Mouse (Mus musculus) MEL (cell line): ENCODE measurements at regions not wholly inside any gene's neighbourhood (a gene's known extent, or its start where the extent isn't known, plus 50 kb on each side); places are given as distances from the start of the nearest gene placed in this dataset.

Experiments used
- BHLHE40 ChIP-seq: IDR thresholded peaks from 2 replicates; pipeline ENCODE4 v1.6.1; 2012; ENCODE audit warnings: low read depth, mild to moderate bottlenecking, inconsistent platforms, low read length, improper control_type of control experiment, borderline replicate concordance
- CTCF ChIP-seq, 3 experiments: IDR thresholded peaks in 2 of 3; conservative IDR thresholded peaks in 1 of 3; 2 replicates each; pipeline ENCODE4 v1.5.1; 2011 to 2012; ENCODE audit warnings: low read length in 3 of 3, low read depth in 2 of 3, mild to moderate bottlenecking in 2 of 3, improper control_type of control experiment in 1 of 3, inconsistent platforms in 1 of 3, mixed read lengths in 1 of 3, moderate library complexity in 1 of 3; ENCODE audit not compliant: control insufficient read depth in 1 of 3, insufficient read depth in 1 of 3, poor library complexity in 1 of 3, severe bottlenecking in 1 of 3
- EP300 ChIP-seq, 2 experiments: IDR thresholded peaks; 2 replicates each; pipeline ENCODE4 v1.6.1; 2011; ENCODE audit warnings: improper control_type of control experiment in 2 of 2, low read length in 2 of 2, low read depth in 1 of 2, mild to moderate bottlenecking in 1 of 2
- KAT2A ChIP-seq: conservative IDR thresholded peaks from 2 replicates; pipeline ENCODE4 v1.6.1; 2012; ENCODE audit warnings: low read depth, low read length, improper control_type of control experiment, inconsistent platforms
- POLR2A ChIP-seq, 2 experiments: IDR thresholded peaks; 2 replicates each; pipeline ENCODE4 v1.6.1; 2011 to 2012; ENCODE audit warnings: low read length in 2 of 2, mild to moderate bottlenecking in 2 of 2, control low read depth in 1 of 2, improper control_type of control experiment in 1 of 2, low read depth in 1 of 2, moderate library complexity in 1 of 2; ENCODE audit not compliant: control insufficient read depth in 1 of 2, insufficient read depth in 1 of 2, poor library complexity in 1 of 2
- POLR2AphosphoS5 ChIP-seq: IDR thresholded peaks from 2 replicates; pipeline ENCODE4 v1.6.1; 2012; ENCODE audit warnings: low read depth, borderline replicate concordance, mild to moderate bottlenecking, inconsistent platforms, low read length, moderate library complexity, mixed read lengths
- SMC3 ChIP-seq: IDR thresholded peaks from 2 replicates; pipeline ENCODE4 v1.6.1; 2011; ENCODE audit warnings: low read depth, low read length, improper control_type of control experiment
- TCF12 ChIP-seq: IDR thresholded peaks from 2 replicates; pipeline ENCODE4 v1.6.1; 2014; ENCODE audit warnings: low read depth, mild to moderate bottlenecking, inconsistent platforms, low read length, improper control_type of control experiment, moderate library complexity
- USF1 ChIP-seq: IDR thresholded peaks from 2 replicates; pipeline ENCODE4 v1.6.1; 2014; ENCODE audit warnings: low read depth, mild to moderate bottlenecking, inconsistent platforms, low read length, improper control_type of control experiment, moderate library complexity
- USF2 ChIP-seq, 2 experiments: IDR thresholded peaks; 2 replicates each; pipeline ENCODE4 v1.6.1; 2011 to 2012; ENCODE audit warnings: improper control_type of control experiment in 2 of 2, low read length in 2 of 2, borderline replicate concordance in 1 of 2, inconsistent platforms in 1 of 2, low read depth in 1 of 2, mild to moderate bottlenecking in 1 of 2; ENCODE audit not compliant: insufficient read depth in 1 of 2
- ZKSCAN1 ChIP-seq: IDR thresholded peaks from 2 replicates; pipeline ENCODE4 v1.6.1; 2012; ENCODE audit warnings: low read depth, mild to moderate bottlenecking, inconsistent platforms, low read length, improper control_type of control experiment, moderate library complexity
- ZNF384 ChIP-seq: IDR thresholded peaks from 2 replicates; pipeline ENCODE4 v1.6.1; 2012; ENCODE audit warnings: low read depth, mild to moderate bottlenecking, inconsistent platforms, low read length, improper control_type of control experiment

DNA sequence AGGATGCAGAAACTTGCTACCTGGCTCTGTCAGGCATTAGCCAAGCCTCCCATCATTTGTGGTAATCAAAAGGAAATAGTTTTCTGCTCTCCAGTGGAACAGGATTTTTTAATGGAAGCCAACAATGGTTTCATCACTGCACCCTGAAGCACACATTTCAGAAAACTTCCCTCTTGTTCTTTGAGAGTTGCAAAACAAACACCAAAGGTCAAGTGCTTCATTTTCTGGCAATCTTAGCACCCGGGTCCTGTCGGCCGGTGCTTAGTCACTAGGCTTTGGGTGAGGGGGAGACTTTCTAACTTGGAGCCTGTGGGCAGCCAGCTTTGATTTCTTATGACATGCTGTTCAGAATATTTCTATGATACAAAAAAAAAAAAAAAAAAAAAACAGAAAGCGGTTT, 1594.0 kb upstream of the Gulo start:
- TF ChIP-seq POLR2A (IDR thresholded peaks at IDR 0.05; ENCODE audit: control insufficient read depth in 1 of 2, insufficient read depth in 1 of 2, low read depth in 1 of 2, low read length in 2 of 2, poor library complexity in 1 of 2), result no peak
- TF ChIP-seq TCF12, result no peak
- TF ChIP-seq EP300 (IDR thresholded peaks at IDR 0.05; ENCODE audit: low read depth in 1 of 2, low read length in 2 of 2), result no peak
- TF ChIP-seq BHLHE40, result no peak
- TF ChIP-seq KAT2A, result no peak
- no peak for TF ChIP-seq USF2 (IDR thresholded peaks at IDR 0.05; ENCODE audit: borderline replicate concordance in 1 of 2, insufficient read depth in 1 of 2, low read depth in 1 of 2, low read length in 2 of 2)
- no peak for TF ChIP-seq SMC3
- TF ChIP-seq USF1, result no peak
- TF ChIP-seq CTCF (IDR thresholded peaks at IDR 0.05 in 2 of 3, conservative IDR thresholded peaks at IDR 0.05 in 1 of 3; ENCODE audit: control insufficient read depth in 1 of 3, insufficient read depth in 1 of 3, low read depth in 2 of 3, low read length in 3 of 3, poor library complexity in 1 of 3, severe bottlenecking in 1 of 3), result no peak
- no peak for TF ChIP-seq ZKSCAN1
- no peak for TF ChIP-seq POLR2AphosphoS5
- no peak for TF ChIP-seq ZNF384
